Mouse (Mus musculus) ES-E14 (cell line): ENCODE data around the gene Tmprss3. TPM values are rescaled to one million over a fixed set of nuclear protein-coding genes. Genes with fewer than 3 reads are reported as not detected.
A peak's percentile ranks its signal among the peaks of the same experiment; 100 is the strongest.

Experiments used
- DNase-seq: peaks from one replicate; pipeline ENCODE4 v3.0.0-alpha.2; 2013; ENCODE audit warnings: low read depth, low spot score
- H3K27ac ChIP-seq: 2 replicates; pipeline ENCODE4 v1.5.1; 2012; ENCODE audit warnings: low read depth, mild to moderate bottlenecking, low read length, moderate library complexity, mixed read lengths; ENCODE audit not compliant: poor library complexity, insufficient read depth, severe bottlenecking
- H3K36me3 ChIP-seq: 2 replicates; pipeline ENCODE4 v1.6.1; 2012; ENCODE audit warnings: mild to moderate bottlenecking, low read length, moderate library complexity, mixed read lengths; ENCODE audit not compliant: control insufficient read depth, poor library complexity, insufficient read depth, severe bottlenecking
- H3K4me1 ChIP-seq, 2 experiments: fragments of 150-350 bp in 1 of 2; sonication (generic) in 1 of 2; 2 replicates each; pipeline ENCODE4 v1.6.1; 2012; ENCODE audit warnings: low read length in 2 of 2, mild to moderate bottlenecking in 1 of 2, mixed read lengths in 1 of 2; ENCODE audit not compliant: control insufficient read depth in 2 of 2, insufficient read depth in 2 of 2, poor library complexity in 1 of 2
- H3K4me3 ChIP-seq, 2 experiments: fragments of 150-350 bp in 1 of 2; sonication (generic) in 1 of 2; 2 replicates each; pipeline ENCODE4 v1.5.1; 2012; ENCODE audit warnings: low read length in 2 of 2, low read depth in 1 of 2, mild to moderate bottlenecking in 1 of 2, mixed read lengths in 1 of 2; ENCODE audit not compliant: insufficient read depth in 1 of 2, poor library complexity in 1 of 2, severe bottlenecking in 1 of 2
- H3K9ac ChIP-seq: 2 replicates; pipeline ENCODE4 v1.6.1; 2012; ENCODE audit warnings: low read depth, mild to moderate bottlenecking, low read length, mixed read lengths; ENCODE audit not compliant: poor library complexity, insufficient read depth, severe bottlenecking
- H3K9me3 ChIP-seq: fragments of 150-350 bp; sonication (generic); 2 replicates; pipeline ENCODE4 v1.6.1; 2012; ENCODE audit warnings: low read depth, mild to moderate bottlenecking, low read length; ENCODE audit not compliant: control insufficient read depth, insufficient read depth
- CHD2 ChIP-seq: IDR thresholded peaks from 2 replicates; pipeline ENCODE4 v1.6.1; 2014; ENCODE audit warnings: mild to moderate bottlenecking, low read depth, low read length, inconsistent platforms
- HCFC1 ChIP-seq: IDR thresholded peaks from 2 replicates; pipeline ENCODE4 v1.6.1; 2012; ENCODE audit warnings: low read length, inconsistent platforms, borderline replicate concordance; ENCODE audit not compliant: insufficient read depth
- MAFK ChIP-seq: IDR thresholded peaks from 2 replicates; pipeline ENCODE4 v1.6.1; 2014; ENCODE audit warnings: mild to moderate bottlenecking, low read depth, low read length, inconsistent platforms; ENCODE audit not compliant: insufficient read depth
- ZC3H11A ChIP-seq: IDR thresholded peaks from 2 replicates; pipeline ENCODE4 v1.6.1; 2012; ENCODE audit warnings: low read depth, mild to moderate bottlenecking, inconsistent platforms, low read length, borderline replicate concordance
- ZNF384 ChIP-seq: IDR thresholded peaks from 2 replicates; pipeline ENCODE4 v1.6.1; 2012; ENCODE audit warnings: low read depth, low read length, inconsistent platforms
- in situ Hi-C, 2 experiments: fragments of 600-800 bp; cut with MboI; formaldehyde crosslinking; loops; one replicate each; pipeline ENCODE4 v1.15.1; 2025; ENCODE audit warnings: low sequenced_read_pairs in 2 of 2, inconsistent platforms in 1 of 2; ENCODE audit not compliant: unreplicated experiment in 2 of 2
- total RNA-seq: library from RNA; depleted of rRNA; stranded (reverse); fragments of 300-350 nt; gene quantifications from 2 replicates; pipeline ENCODE4 v1.2.3, GENCODE M21; 2012

The Tmprss3 gene
- total RNA-seq, 1 experiment: 0.36 TPM

GRCm38 (mm10) chr17:31142116-31142515 is 56.7 kb downstream of the Tmprss3 start:
- in situ Hi-C loops: no loop called here
- Histone ChIP-seq H3K4me1 (peaks cover 0 to 6% of the 10 kb centered on the region in 2 experiments; a peak in 1 of 4 replicates), H3K4me3 (no peak overlapping the region), H3K9ac (no peak overlapping the region), H3K9me3 (no peaks in the 10 kb centered on the region), H3K36me3 (no peaks in the 10 kb centered on the region), H3K27ac (no peak overlapping the region)
- no peak for DNase-seq
- TF ChIP-seq ZC3H11A: no peak
- no peak for TF ChIP-seq HCFC1
- no peak for TF ChIP-seq CHD2
- no peak for TF ChIP-seq MAFK

DNA sequence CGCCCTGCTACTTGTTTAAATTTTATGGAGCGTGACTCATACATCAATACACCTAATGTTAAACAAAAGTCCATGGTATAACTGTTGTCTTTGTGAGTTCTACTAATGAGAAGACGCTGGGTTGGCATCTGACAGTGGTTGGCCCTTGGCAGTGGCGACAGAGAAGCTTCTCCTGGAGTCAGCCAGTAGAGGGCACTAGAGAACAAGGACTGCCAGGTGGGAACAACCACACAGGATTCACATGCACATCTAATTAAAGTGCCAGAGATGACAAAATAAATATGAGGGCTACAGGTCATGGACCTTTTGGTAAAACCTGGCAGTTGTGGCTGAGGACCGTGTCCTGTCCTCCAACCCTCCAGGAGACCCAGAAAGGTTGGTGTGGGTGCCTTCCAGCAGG is 60.4 kb downstream of the Tmprss3 start:
- DNase-seq: peak; percentile 49
- H3K36me3 ChIP-seq: no peaks in the 10 kb centered on the region
- in situ Hi-C loops: no loop called here
- H3K27ac ChIP-seq: no peak overlapping the region
- H3K4me3 ChIP-seq: no peak overlapping the region
- H3K9me3 ChIP-seq: no peaks in the 10 kb centered on the region
- H3K9ac ChIP-seq: no peak overlapping the region
- TF ChIP-seq MAFK (no peak), HCFC1 (no peak), CHD2 (no peak), ZC3H11A (peak; percentile 48; the same call in 1 of the 2 replicates), ZNF384 (no peak)
- peaks cover 0 to 3% of the 10 kb centered on the region in 2 experiments; a peak in 1 of 4 replicates for H3K4me1 ChIP-seq

DNA sequence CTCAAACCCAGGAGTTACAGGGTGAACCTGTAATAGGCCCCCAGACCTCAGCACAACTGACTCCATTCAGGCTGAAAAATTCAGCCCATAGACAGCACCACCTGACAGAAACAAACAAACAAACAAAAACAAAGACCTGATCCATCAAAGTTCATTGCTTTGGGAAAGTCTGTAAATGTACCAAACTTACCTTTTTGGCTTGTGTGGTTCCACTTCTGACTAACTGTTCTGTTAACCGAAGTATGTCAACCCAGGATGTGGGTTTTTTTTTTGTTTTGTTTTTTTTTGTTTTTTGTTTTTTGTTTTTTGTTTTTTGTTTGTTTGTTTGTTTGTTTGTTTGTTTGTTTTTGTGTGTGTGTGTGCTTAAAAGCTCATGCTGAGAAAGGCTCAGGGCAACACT is 62.0 kb downstream of the Tmprss3 start:
- in situ Hi-C loops: no loop called here
- DNase-seq: no peak
- no peak overlapping the region for H3K4me3 ChIP-seq
- H3K36me3 ChIP-seq: no peaks in the 10 kb centered on the region
- TF ChIP-seq MAFK (no peak), ZC3H11A (no peak), ZNF384 (no peak), CHD2 (no peak), HCFC1 (no peak)
- no peak overlapping the region for H3K27ac ChIP-seq
- H3K9ac ChIP-seq: no peak overlapping the region
- H3K4me1 ChIP-seq: peaks cover 0 to 3% of the 10 kb centered on the region in 2 experiments; a peak in 1 of 4 replicates
- no peaks in the 10 kb centered on the region for H3K9me3 ChIP-seq

- H3K4me3 ChIP-seq: no peak overlapping the region
- in situ Hi-C loops: no loop called here
- DNase-seq: no peak
Measured at GRCm38 (mm10) chr17:31136291-31136690, 62.5 kb downstream of the Tmprss3 start.

DNA sequence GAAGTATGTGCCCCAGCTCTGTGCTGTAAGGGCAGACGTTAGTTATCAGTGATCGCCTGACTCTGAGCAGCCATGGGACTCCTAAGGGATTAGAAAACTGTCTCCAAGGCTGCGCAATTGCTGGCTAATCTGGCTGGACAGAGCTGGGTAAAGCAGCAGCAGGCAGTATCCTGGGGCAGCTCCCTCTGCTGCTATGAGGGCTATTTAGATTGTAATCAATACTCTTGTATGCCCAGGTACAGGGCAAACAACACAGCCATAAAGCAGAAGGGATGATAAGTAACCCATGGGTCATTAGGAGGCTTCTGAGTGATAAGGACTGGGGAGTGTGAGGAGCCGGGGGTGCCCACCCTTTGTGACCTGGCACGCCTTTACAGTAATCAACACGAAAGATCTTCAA is 63.9 kb downstream of the Tmprss3 start:
- TF ChIP-seq ZC3H11A (no peak), ZNF384 (no peak), CHD2 (no peak), MAFK (no peak), HCFC1 (no peak)
- Histone ChIP-seq H3K4me3 (no peak overlapping the region), H3K9me3 (no peaks in the 10 kb centered on the region), H3K27ac (no peak overlapping the region), H3K4me1 (peaks cover 0 to 3% of the 10 kb centered on the region in 2 experiments; a peak in 1 of 4 replicates), H3K36me3 (no peaks in the 10 kb centered on the region), H3K9ac (no peak overlapping the region)
- no peak for DNase-seq
- in situ Hi-C loops: no loop called here

More at GRCm38 (mm10) chr17:31136291-31136690, 62.5 kb downstream of the Tmprss3 start:
- H3K27ac ChIP-seq: no peak overlapping the region
- no peaks in the 10 kb centered on the region for H3K36me3 ChIP-seq
- peaks cover 0 to 3% of the 10 kb centered on the region in 2 experiments; a peak in 1 of 4 replicates for H3K4me1 ChIP-seq
- no peaks in the 10 kb centered on the region for H3K9me3 ChIP-seq
- H3K9ac ChIP-seq: no peak overlapping the region
- TF ChIP-seq MAFK (no peak), HCFC1 (no peak)
